Mouse (Mus musculus): ENCODE data around the gene Zfp385a. TPM values are rescaled to one million over a fixed set of nuclear protein-coding genes. Genes with fewer than 3 reads are reported as not detected.
A peak's percentile ranks its signal among the peaks of the same experiment; 100 is the strongest.
"Not testable (repeated sequence)": the region's sequence is repeated elsewhere in the genome, so short reads cannot be mapped to it uniquely, and the experiment has no call there.

Gene Zfp385a
- total RNA-seq, 2 experiments from 2014 or later: 6.8 to 40.1 TPM

- ATAC-seq (ENCODE audit: poor library complexity, severe bottlenecking): no peak
Measured at GRCm38 (mm10) chr15:103294649-103295048, 45.2 kb downstream of the Zfp385a start.

- no peak for ATAC-seq (ENCODE audit: poor library complexity, severe bottlenecking)
Measured at GRCm38 (mm10) chr15:103293375-103293774, 46.5 kb downstream of the Zfp385a start.

GRCm38 (mm10) chr15:103292673-103293345, 47.1 kb downstream of the Zfp385a start:
- no peak for ATAC-seq (ENCODE audit: poor library complexity, severe bottlenecking)

GRCm38 (mm10) chr15:103290843-103291242, 49.0 kb downstream of the Zfp385a start:
- ATAC-seq (ENCODE audit: poor library complexity, severe bottlenecking): no peak

GRCm38 (mm10) chr15:103290417-103290816, 49.5 kb downstream of the Zfp385a start:
- no peak for ATAC-seq (ENCODE audit: poor library complexity, severe bottlenecking)

GRCm38 (mm10) chr15:103289600-103289999, 50.3 kb downstream of the Zfp385a start:
- no peak for ATAC-seq (ENCODE audit: poor library complexity, severe bottlenecking)

GRCm38 (mm10) chr15:103285778-103286417, 54.0 kb downstream of the Zfp385a start:
- no peak for ATAC-seq (ENCODE audit: poor library complexity, severe bottlenecking)

GRCm38 (mm10) chr15:103284647-103285046, 55.2 kb downstream of the Zfp385a start:
- no peak for ATAC-seq (ENCODE audit: poor library complexity, severe bottlenecking)

- ATAC-seq (ENCODE audit: poor library complexity, severe bottlenecking): peak; percentile 64
Measured at GRCm38 (mm10) chr15:103284066-103284465, 55.8 kb downstream of the Zfp385a start.

- ATAC-seq (ENCODE audit: poor library complexity, severe bottlenecking): no peak
Measured at GRCm38 (mm10) chr15:103281465-103282205, 58.3 kb downstream of the Zfp385a start.

GRCm38 (mm10) chr15:103280817-103281464, 59.0 kb downstream of the Zfp385a start:
- ATAC-seq (ENCODE audit: poor library complexity, severe bottlenecking): peak; percentile 90

- 0 out of 2 replicates have a peak, but pooled peaks have one; percentile 22 for ATAC-seq (ENCODE audit: poor library complexity, severe bottlenecking)
Measured at GRCm38 (mm10) chr15:103279750-103280149, 60.1 kb downstream of the Zfp385a start.

GRCm38 (mm10) chr15:103277949-103278348, 61.9 kb downstream of the Zfp385a start:
- ATAC-seq (ENCODE audit: poor library complexity, severe bottlenecking): no peak

GRCm38 (mm10) chr15:103275943-103276342, 64.0 kb downstream of the Zfp385a start:
- not testable (repeated sequence) for ATAC-seq (ENCODE audit: poor library complexity, severe bottlenecking)

- peak; percentile 95 for ATAC-seq (ENCODE audit: poor library complexity, severe bottlenecking)
Measured at GRCm38 (mm10) chr15:103272419-103273279, 67.2 kb downstream of the Zfp385a start, which contains the start of gene Copz1. Gene Copz1, plus strand, starts transcription at chr15:103272714.

- 0 out of 2 replicates have a peak, but pooled peaks have one; percentile 16 for ATAC-seq (ENCODE audit: poor library complexity, severe bottlenecking)
Measured at GRCm38 (mm10) chr15:103268903-103269302, 71.0 kb downstream of the Zfp385a start.

- ATAC-seq (ENCODE audit: poor library complexity, severe bottlenecking): no peak
Measured at GRCm38 (mm10) chr15:103264794-103265193, 75.1 kb downstream of the Zfp385a start.

All from megakaryocyte, adult 5-6 weeks (primary cell).